Mouse (Mus musculus): ENCODE results near the gene Bmt2.

GRCm38 (mm10) chr6:13610869-13611268 is 66.9 kb downstream of the Bmt2 start:
- TF ChIP-seq POLR2A (IDR thresholded peaks at IDR 0.05; ENCODE audit: extremely low read depth, insufficient read depth, low read length) (no peak), CTCF (IDR thresholded peaks at IDR 0.05; ENCODE audit: low read depth, low read length) (no peak)

All from liver, adult 2 months (tissue).